Mouse (Mus musculus) neural tube, embryonic 15.5 days (tissue): Measurements from ENCODE around the gene Slc25a17. TPM values are rescaled to one million over a fixed set of nuclear protein-coding genes. Genes with fewer than 3 reads are reported as not detected.

Experiments used
- ATAC-seq: fragments of 200-750 bp; cut with Nextera tagmentation; 2 replicates; pipeline ENCODE4 v1.8.0; 2017; ENCODE audit warnings: mild to moderate bottlenecking, moderate TSS enrichment, moderate library complexity; ENCODE audit not compliant: low FRiP score
- H3K27ac ChIP-seq: fragments of 300-500 bp; sonication (generic); replicated peaks from 2 replicates; pipeline ENCODE4 v1.5.1; 2015; ENCODE audit warnings: mild to moderate bottlenecking, inconsistent platforms
- H3K27me3 ChIP-seq: fragments of 300-500 bp; sonication (generic); replicated peaks from 2 replicates; pipeline ENCODE4 v1.6.1; 2015; ENCODE audit warnings: inconsistent platforms
- H3K36me3 ChIP-seq: fragments of 300-500 bp; sonication (generic); 2 replicates; pipeline ENCODE4 v1.6.1; 2015; ENCODE audit warnings: inconsistent platforms
- H3K4me1 ChIP-seq: fragments of 300-500 bp; sonication (generic); 2 replicates; pipeline ENCODE4 v1.6.1; 2015; ENCODE audit warnings: inconsistent platforms
- H3K4me2 ChIP-seq: fragments of 300-500 bp; sonication (generic); 2 replicates; pipeline ENCODE4 v1.6.1; 2015; ENCODE audit warnings: inconsistent platforms, mild to moderate bottlenecking, moderate library complexity
- H3K4me3 ChIP-seq: fragments of 300-500 bp; sonication (generic); replicated peaks from 2 replicates; pipeline ENCODE4 v1.5.1; 2015; ENCODE audit warnings: mild to moderate bottlenecking, inconsistent platforms
- H3K9ac ChIP-seq: fragments of 300-500 bp; sonication (generic); replicated peaks from 2 replicates; pipeline ENCODE4 v1.6.1; 2015; ENCODE audit warnings: mild to moderate bottlenecking, inconsistent platforms
- H3K9me3 ChIP-seq: fragments of 300-500 bp; sonication (generic); replicated peaks from 2 replicates; pipeline ENCODE4 v1.6.1; 2016; ENCODE audit warnings: inconsistent platforms
- WGBS: fragments of 180-500 bp; shearing (Covaris S2); methylation state at CpG from one replicate; pipeline ENCODE4 v1.1.7; 2015; ENCODE audit warnings: mixed read lengths; 5-methylcytosine and 5-hydroxymethylcytosine counted together
- polyA plus RNA-seq: library from polyadenylated mRNA; unstranded; fragments of >200 nt; fragmentation: Nextera tagmentation; extraction: Ambion mirVana; gene quantifications from 2 replicates; pipeline ENCODE4 v1.2.1, GENCODE M21; 2015

Gene Slc25a17
- polyA plus RNA-seq, 1 experiment from 2014 or later = 134 TPM

DNA sequence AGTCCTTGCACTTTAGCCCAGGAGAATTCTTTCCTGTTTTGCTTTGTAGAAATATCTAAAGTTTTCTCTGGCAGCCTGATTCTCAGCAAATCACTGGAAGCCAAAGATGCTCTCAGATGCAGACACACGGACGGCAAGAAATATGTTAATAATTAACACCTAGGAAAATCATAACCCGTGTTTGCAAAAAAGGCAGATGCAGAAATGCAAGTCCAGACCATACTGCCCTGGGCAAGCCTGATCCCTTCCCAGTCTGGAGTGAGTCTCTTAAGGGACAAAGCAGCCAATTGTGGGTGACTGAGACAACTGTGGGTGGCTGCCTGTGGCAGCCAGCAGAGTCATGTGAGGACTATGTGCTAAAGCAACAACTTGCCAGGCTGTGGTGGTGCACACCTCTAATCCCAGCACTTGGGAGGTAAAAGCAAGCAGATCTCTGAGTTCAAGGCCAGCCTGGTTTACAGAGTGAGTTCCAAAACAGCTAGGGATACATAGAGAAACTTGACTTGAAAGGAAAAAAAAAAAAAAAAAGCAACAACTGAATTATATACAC is 60.0 kb downstream of the Slc25a17 start:
- 0 out of 2 replicates have a peak, but pooled peaks cover 5% of the 10 kb centered on the region for H3K4me1 ChIP-seq
- 91% methylated on average over 3 of the region's 3 CpGs for WGBS
- H3K9me3 ChIP-seq = no peaks in the 10 kb centered on the region
- no peak overlapping the region for H3K4me3 ChIP-seq
- no peak overlapping the region for H3K4me2 ChIP-seq
- ATAC-seq = no peak
- H3K36me3 ChIP-seq = no peaks in the 10 kb centered on the region
- H3K27me3 ChIP-seq = no peaks in the 10 kb centered on the region
- H3K9ac ChIP-seq = no peak overlapping the region
- no peak overlapping the region for H3K27ac ChIP-seq

DNA sequence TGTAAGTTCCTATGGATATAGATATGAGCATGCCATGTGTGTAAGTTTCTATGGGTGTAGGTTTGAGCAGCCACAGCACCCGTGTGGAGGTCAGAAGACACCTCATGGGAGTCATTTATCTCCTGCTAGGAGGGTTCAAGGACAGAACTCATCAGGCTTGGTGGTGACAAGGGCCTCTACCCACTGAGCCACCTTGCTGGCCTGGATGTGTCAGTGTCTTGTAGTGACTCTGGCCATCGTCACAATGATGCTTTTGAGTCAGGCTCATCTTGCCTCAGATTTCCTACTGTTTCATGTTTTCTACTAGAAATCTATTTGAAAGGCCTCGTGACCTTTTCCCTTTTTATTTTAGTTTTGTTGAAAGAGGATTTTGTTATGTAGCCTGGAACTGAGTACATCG is 61.1 kb downstream of the Slc25a17 start:
- Histone ChIP-seq H3K9ac (no peak overlapping the region), H3K4me2 (no peak overlapping the region), H3K9me3 (no peaks in the 10 kb centered on the region), H3K4me3 (no peak overlapping the region), H3K36me3 (no peaks in the 10 kb centered on the region), H3K27me3 (no peaks in the 10 kb centered on the region), H3K4me1 (0 out of 2 replicates have a peak, but pooled peaks cover 5% of the 10 kb centered on the region), H3K27ac (no peak overlapping the region)
- ATAC-seq = no peak
- WGBS = 91% methylated on average over 4 of the region's 4 CpGs

DNA sequence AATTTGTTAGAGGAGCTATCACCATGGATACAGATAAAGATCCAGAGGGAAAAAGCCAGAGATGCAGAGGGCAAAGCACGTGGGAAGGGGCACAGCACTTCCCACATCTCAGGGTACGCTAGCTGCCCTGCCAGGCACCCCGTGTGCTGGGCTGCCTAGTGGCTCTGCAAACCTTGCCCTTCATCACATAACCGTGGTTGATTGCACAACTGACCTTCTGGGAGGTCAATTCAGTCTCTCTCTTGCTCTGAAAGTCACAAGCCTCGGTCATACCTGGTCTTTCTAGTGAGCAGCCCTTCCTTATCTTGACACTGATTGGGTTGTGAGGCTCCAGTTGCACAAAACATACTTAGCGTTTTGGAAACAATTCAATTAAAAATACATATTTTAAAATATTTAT is 62.4 kb downstream of the Slc25a17 start:
- no peak overlapping the region for H3K4me2 ChIP-seq
- no peak for ATAC-seq
- WGBS = 78% methylated on average over 6 of the region's 6 CpGs
- no peak overlapping the region for H3K4me3 ChIP-seq
- no peaks in the 10 kb centered on the region for H3K36me3 ChIP-seq
- no peak overlapping the region for H3K9ac ChIP-seq
- H3K27me3 ChIP-seq = no peaks in the 10 kb centered on the region
- no peaks in the 10 kb centered on the region for H3K9me3 ChIP-seq
- H3K4me1 ChIP-seq = 0 out of 2 replicates have a peak, but pooled peaks cover 5% of the 10 kb centered on the region
- H3K27ac ChIP-seq = no peak overlapping the region

DNA sequence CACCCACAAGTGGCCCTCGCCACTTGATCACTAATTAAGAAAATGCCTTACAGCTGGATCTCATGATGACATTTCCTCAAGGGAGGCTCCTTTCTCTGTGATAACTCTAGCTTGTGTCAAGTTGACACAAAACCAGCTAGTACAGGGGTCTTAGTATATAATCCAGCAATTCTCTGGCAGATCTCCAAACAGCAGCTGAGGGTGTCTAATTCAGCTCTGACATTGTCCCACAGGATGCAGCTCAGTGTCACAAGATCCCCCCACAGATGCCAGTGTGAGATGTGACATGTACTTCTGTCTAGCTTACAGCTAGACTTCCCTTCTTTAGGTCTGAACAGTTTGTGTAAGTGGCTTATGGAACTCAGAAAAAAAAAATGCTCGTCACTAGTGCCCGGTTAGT is 63.1 kb downstream of the Slc25a17 start:
- no peaks in the 10 kb centered on the region for H3K36me3 ChIP-seq
- no peaks in the 10 kb centered on the region for H3K9me3 ChIP-seq
- H3K27me3 ChIP-seq = no peaks in the 10 kb centered on the region
- no peak overlapping the region for H3K4me3 ChIP-seq
- no peak overlapping the region for H3K4me2 ChIP-seq
- 89% methylated on average over 3 of the region's 3 CpGs for WGBS
- no peak overlapping the region for H3K9ac ChIP-seq
- 0 out of 2 replicates have a peak, but pooled peaks cover 5% of the 10 kb centered on the region for H3K4me1 ChIP-seq
- ATAC-seq = no peak
- no peak overlapping the region for H3K27ac ChIP-seq

DNA sequence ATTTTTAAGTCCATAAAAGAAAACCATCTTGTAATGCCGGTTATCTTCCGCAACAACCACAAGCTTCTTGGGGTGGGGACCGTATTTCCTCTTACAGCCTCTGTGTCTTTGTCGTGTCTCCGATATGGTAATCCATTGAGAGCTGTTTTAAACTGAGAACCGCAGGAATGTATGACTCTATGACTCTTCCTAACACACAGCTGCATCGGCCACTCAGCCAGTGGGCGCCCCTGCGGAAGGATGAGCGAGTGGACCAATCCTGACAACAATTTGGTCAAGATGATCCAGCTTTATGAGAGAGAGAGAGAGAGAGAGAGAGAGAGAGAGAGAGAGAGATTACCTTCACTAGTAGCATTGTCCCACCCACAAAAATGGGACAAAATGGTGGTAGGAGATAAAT is 65.7 kb downstream of the Slc25a17 start:
- H3K9me3 ChIP-seq = no peaks in the 10 kb centered on the region
- no peaks in the 10 kb centered on the region for H3K36me3 ChIP-seq
- 92% methylated on average over 10 of the region's 10 CpGs for WGBS
- no peak overlapping the region for H3K9ac ChIP-seq
- no peak overlapping the region for H3K27ac ChIP-seq
- H3K4me1 ChIP-seq = no peaks in the 10 kb centered on the region
- ATAC-seq = no peak
- H3K27me3 ChIP-seq = no peaks in the 10 kb centered on the region
- H3K4me2 ChIP-seq = no peak overlapping the region
- no peak overlapping the region for H3K4me3 ChIP-seq

DNA sequence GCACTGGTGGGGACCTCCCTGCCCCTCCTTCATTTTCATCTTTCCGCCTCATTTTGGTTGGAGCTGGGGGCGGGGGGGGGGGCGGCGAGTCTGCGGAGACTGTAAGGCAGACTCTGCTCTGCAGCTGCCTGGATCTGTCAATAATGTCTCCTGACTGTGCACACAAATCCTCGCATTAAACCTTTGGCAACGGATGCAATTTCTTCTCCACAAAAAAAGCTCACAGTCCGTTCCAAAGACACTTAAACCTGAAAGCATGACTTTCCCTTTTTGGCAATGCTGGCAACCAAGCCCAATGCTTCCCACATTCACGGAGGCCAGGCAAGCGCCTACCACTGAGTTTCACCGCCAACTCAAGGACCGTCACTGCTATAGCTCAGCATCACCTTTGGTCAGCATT is 66.2 kb downstream of the Slc25a17 start:
- no peaks in the 10 kb centered on the region for H3K36me3 ChIP-seq

DNA sequence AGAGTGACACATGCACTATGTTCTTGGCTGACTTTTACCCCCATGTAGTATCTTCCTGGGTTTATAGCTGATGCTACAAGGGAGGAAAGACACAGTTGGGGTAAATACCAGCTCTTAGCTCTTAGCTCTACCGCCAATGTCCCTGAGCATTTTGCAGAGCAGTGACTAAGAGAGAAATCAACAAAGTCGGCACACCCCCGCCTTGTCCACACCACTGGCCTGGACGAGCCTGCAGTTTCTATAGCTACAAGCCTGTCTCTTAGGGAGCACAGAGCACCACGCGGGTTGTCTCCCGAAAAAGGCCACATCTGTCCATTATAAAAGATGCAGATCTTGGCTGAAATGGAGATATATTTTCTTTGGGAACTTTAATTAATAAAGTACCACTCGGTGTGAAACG is 69.9 kb downstream of the Slc25a17 start:
- Histone ChIP-seq H3K9ac (no peak overlapping the region), H3K27ac (no peak overlapping the region), H3K4me3 (no peak overlapping the region), H3K4me2 (no peak overlapping the region), H3K4me1 (no peaks in the 10 kb centered on the region), H3K27me3 (no peaks in the 10 kb centered on the region), H3K36me3 (no peaks in the 10 kb centered on the region), H3K9me3 (no peaks in the 10 kb centered on the region)
- WGBS = 86% methylated on average over 9 of the region's 9 CpGs
- ATAC-seq = no peak

More for the DNA sequence above, 66.2 kb downstream of the Slc25a17 start:
- Histone ChIP-seq H3K4me1 (no peaks in the 10 kb centered on the region), H3K4me2 (no peak overlapping the region), H3K9me3 (no peaks in the 10 kb centered on the region), H3K9ac (no peak overlapping the region), H3K27me3 (no peaks in the 10 kb centered on the region), H3K4me3 (no peak overlapping the region), H3K27ac (no peak overlapping the region)
- no peak for ATAC-seq
- WGBS = 81% methylated on average over 12 of the region's 12 CpGs

DNA sequence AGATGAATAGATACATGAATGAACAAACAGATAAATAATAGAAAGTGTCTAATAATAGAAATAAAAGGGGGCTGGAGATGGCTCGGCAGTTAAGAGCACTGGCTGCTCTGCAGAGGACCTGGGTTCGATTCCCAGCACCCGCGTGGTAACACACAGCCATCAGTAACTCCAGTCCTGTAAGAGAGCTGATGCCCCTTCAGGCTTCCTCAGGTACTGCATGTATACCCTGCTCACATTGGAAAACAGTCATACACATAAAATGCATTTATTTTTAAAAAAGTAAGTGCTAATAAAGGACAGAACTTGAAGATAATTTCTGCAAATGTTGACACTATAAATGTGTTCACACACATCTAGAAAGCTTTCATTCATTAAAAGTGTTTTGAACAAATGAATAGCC is 70.4 kb downstream of the Slc25a17 start:
- no peak for ATAC-seq
- no peak overlapping the region for H3K4me2 ChIP-seq
- H3K4me1 ChIP-seq = no peaks in the 10 kb centered on the region
- no peak overlapping the region for H3K9ac ChIP-seq
- no peak overlapping the region for H3K4me3 ChIP-seq
- no peaks in the 10 kb centered on the region for H3K36me3 ChIP-seq
- 93% methylated on average over 4 of the region's 4 CpGs for WGBS
- no peaks in the 10 kb centered on the region for H3K27me3 ChIP-seq
- no peak overlapping the region for H3K27ac ChIP-seq
- no peaks in the 10 kb centered on the region for H3K9me3 ChIP-seq

DNA sequence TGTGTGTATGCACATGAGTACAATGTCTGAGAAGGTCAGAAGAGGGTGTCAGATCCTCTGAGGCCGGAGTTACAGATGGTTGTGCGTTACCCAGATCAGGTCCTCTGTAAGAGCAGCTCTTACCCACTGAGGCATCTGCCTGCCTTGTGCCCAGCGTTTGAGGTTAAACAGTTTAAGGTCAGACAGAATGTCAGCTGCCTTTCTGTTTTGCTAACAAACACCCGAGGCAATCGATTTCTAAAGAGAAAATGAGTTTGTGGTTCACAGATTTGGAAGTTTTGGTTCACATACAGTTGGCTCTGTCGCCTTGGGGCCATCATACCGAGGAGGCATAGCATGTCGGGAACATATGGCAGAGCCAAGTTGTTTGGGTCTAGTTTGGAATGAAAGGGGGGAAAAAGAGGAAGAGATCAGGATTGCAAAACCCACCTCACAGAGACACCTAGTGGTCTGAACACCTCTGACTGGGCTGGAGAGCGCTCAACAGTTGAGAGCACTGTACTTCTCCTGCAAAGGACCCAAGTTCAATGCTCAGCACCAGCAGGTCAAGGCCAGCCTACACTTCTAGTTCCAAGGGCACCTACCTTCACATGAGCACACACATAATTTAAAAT is 76.4 kb downstream of the Slc25a17 start:
- H3K4me3 ChIP-seq = no peak overlapping the region
- H3K27ac ChIP-seq = no peak overlapping the region
- H3K4me1 ChIP-seq = peaks cover 9% of the 10 kb centered on the region
- H3K36me3 ChIP-seq = no peaks in the 10 kb centered on the region
- 84% methylated on average over 9 of the region's 9 CpGs for WGBS
- no peak overlapping the region for H3K4me2 ChIP-seq
- no peaks in the 10 kb centered on the region for H3K27me3 ChIP-seq
- no peak overlapping the region for H3K9ac ChIP-seq
- no peaks in the 10 kb centered on the region for H3K9me3 ChIP-seq
- no peak for ATAC-seq

DNA sequence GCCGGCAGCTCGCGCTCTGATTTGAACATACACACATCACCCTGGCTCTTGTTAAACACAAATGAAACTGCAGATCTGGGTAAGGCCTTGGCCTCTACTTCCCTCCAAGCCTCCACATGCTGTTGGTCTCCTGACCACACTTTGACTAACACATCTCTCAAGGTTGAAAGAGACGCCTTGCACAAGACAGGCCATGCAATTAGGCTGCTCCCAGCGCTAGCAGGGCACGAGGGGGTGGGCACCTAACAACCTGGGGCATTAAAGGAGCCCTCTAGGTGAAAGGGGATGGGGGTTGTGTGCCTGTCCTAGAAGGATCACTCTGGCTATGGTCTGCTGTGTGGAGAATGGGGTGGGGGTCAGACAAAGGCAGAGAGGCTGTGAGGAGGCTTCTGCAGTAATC is 81.9 kb downstream of the Slc25a17 start:
- peaks cover 24% of the 10 kb centered on the region for H3K4me1 ChIP-seq
- H3K9me3 ChIP-seq = no peaks in the 10 kb centered on the region
- no peak overlapping the region for H3K9ac ChIP-seq
- no peak overlapping the region for H3K4me3 ChIP-seq
- no peak overlapping the region for H3K27ac ChIP-seq
- 81% methylated on average over 6 of the region's 6 CpGs for WGBS
- H3K27me3 ChIP-seq = no peaks in the 10 kb centered on the region
- no peaks in the 10 kb centered on the region for H3K36me3 ChIP-seq
- H3K4me2 ChIP-seq = no peak overlapping the region
- ATAC-seq = no peak

DNA sequence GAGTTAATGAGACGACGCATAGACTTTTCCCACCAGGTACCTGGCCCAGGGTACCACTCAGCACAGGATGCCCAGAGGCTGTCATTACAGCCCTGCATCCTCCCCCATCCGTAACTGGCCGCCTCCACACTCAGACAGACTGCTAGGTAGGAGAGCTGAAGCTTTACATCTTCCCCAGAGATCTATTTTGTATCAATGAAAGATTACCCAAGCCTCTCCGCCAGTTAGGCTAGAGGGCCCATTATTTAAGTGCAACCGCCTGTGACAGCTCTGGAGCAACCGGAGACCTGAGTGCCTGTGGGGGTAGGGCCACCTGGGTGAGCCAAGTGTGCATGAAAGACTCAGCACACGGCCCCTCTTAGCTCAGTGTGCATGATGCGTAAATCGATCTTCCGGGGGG is 82.7 kb downstream of the Slc25a17 start:
- no peak overlapping the region for H3K4me3 ChIP-seq
- H3K27ac ChIP-seq = peak overlapping the region; percentile 45; the same call in 1 of the 2 replicates
- peaks cover 29% of the 10 kb centered on the region for H3K4me1 ChIP-seq
- no peaks in the 10 kb centered on the region for H3K9me3 ChIP-seq
- no peaks in the 10 kb centered on the region for H3K27me3 ChIP-seq
- peak; percentile 70; the same call in 1 of the 2 replicates for ATAC-seq
- H3K9ac ChIP-seq = no peak overlapping the region
- H3K4me2 ChIP-seq = no peak overlapping the region
- WGBS = 11% methylated on average over 11 of the region's 11 CpGs
- H3K36me3 ChIP-seq = no peaks in the 10 kb centered on the region

DNA sequence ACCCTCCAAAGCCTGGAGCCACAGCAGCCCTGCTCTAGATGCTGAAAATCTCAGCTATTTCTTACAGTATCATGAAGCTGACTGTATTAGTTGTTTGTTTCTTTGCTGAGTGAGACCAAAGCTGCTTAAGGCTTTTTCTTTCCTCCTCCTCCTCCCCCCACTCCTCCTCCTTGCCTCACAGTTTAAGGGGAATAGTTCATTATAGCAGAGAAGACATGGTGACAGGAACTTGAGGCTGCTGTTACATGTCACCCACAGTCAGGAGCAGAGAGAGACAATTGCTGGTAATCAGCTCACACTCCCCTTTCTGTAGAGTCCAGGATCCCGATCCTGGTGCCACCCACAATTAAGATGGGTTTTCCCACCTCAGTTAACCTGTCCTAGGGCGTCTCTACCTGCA is 87.3 kb downstream of the Slc25a17 start:
- Histone ChIP-seq H3K27ac (peak overlapping the region; percentile 77; the same call in 1 of the 2 replicates), H3K27me3 (no peaks in the 10 kb centered on the region), H3K4me1 (peaks cover 30% of the 10 kb centered on the region), H3K9ac (no peak overlapping the region), H3K9me3 (no peaks in the 10 kb centered on the region), H3K4me2 (no peak overlapping the region), H3K4me3 (no peak overlapping the region), H3K36me3 (no peaks in the 10 kb centered on the region)
- 63% methylated on average over 2 of the region's 2 CpGs for WGBS
- no peak for ATAC-seq
